Mouse (Mus musculus) lung, postnatal 0 days (tissue): ENCODE data around the gene Cpne6.

Source experiments
- CTCF ChIP-seq: IDR thresholded peaks from 2 replicates; pipeline ENCODE4 v1.5.1; 2016; ENCODE audit warnings: antibody characterized with exemption, mild to moderate bottlenecking
- EP300 ChIP-seq: IDR thresholded peaks from 2 replicates; pipeline ENCODE4 v1.6.1; 2016; ENCODE audit warnings: antibody characterized with exemption, mild to moderate bottlenecking, control low read depth

GRCm38 (mm10) chr14:55540067-55540786, 30.0 kb downstream of the Cpne6 start, which contains the start of gene Pck2:
- no peak for TF ChIP-seq CTCF
- no peak for TF ChIP-seq EP300
